Mouse (Mus musculus): ENCODE measurements around the gene Olfr691. TPM values are rescaled to one million over a fixed set of nuclear protein-coding genes. Genes with fewer than 3 reads are reported as not detected.
"Not testable (repeated sequence)": the region's sequence is repeated elsewhere in the genome, so short reads cannot be mapped to it uniquely, and the experiment has no call there.

Olfr691 gene
- polyA plus RNA-seq, 1 experiment from 2014 or later: not detected

DNA sequence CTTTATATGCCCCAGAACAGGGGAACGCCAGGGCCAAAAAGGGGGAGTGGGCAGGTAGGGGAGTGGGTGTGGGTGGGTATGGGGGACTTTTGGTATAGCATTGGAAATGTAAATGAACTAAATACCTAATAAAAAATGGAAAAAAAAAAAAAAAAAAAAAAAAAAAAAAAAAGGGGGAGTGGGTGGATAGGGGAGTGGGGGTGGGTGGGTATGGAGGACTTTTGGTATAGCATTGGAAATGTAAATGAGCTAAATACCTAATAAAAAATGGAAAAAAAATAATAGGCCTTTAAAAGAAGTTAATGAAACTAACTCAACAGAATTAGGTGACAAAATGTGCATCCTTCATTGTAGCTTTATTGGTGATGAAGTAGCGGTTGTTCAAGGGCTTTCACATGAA lies 14.4 kb upstream of the Olfr691 start:
- ATAC-seq (ENCODE audit: low read depth): peak; percentile 58; the same call in 1 of the 2 replicates
- not testable (repeated sequence) for H3K9ac ChIP-seq; H3K27ac ChIP-seq; DNase-seq; H3K9me3 ChIP-seq (replicated peaks); H3K36me3 ChIP-seq; H3K4me3 ChIP-seq (replicated peaks); H3K4me1 ChIP-seq (replicated peaks); H3K4me2 ChIP-seq; H3K27me3 ChIP-seq
- WGBS (ENCODE audit: insufficient replicate concordance): 85% methylated on average over 1 of the region's 2 CpGs

DNA sequence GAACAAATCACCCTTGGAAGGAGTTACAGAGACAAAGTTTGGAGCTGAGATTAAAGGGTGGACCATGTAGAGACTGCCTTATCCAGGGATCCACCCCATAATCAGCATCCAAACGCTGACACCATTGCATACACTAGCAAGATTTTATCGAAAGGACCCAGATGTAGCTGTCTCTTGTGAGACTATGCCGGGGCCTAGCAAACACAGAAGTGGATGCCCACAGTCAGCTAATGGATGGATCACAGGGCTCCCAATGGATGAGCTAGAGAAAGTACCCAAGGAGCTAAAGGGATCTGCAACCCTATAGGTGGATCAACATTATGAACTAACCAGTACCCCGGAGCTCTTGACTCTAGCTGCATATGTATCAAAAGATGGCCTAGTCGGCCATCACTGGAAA lies 14.0 kb upstream of the Olfr691 start:
- not testable (repeated sequence) for H3K27me3 ChIP-seq; H3K9ac ChIP-seq; H3K27ac ChIP-seq; H3K4me2 ChIP-seq; DNase-seq; H3K36me3 ChIP-seq; ATAC-seq (ENCODE audit: low read depth); H3K9me3 ChIP-seq (replicated peaks); H3K4me1 ChIP-seq (replicated peaks); H3K4me3 ChIP-seq (replicated peaks)
- no CpG with 5 or more reads among the region's 5 CpGs for WGBS (ENCODE audit: insufficient replicate concordance)

DNA sequence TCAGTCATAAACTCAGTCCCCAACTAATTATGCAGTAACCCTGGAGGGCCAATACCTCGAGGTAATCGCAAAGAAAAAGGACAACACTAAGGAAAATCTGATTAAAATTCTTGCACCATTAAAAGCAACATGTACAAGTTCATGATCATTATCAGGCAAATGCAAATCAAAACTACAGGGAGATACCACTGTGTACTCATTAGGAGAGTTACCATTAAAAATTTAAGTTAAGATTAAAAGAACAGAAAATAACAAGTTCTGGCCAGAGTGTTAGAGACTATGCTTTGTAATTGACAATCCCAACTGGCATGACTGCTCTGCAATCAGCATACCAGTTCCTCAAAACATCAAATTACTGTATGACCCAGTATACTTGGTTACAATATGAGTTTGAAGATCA lies 682 bp upstream of the Olfr691 start:
- Histone ChIP-seq H3K9ac (no peak overlapping the region), H3K27me3 (no peaks in the 10 kb centered on the region), H3K4me2 (no peak overlapping the region), H3K9me3 (replicated peaks) (no peaks in the 10 kb centered on the region), H3K27ac (no peak overlapping the region), H3K36me3 (no peaks in the 10 kb centered on the region), H3K4me1 (replicated peaks) (no peaks in the 10 kb centered on the region), H3K4me3 (replicated peaks) (no peak overlapping the region)
- WGBS (ENCODE audit: insufficient replicate concordance): 47% methylated on average over 2 of the region's 2 CpGs
- no peak for DNase-seq
- ATAC-seq (ENCODE audit: low read depth): no peak

DNA sequence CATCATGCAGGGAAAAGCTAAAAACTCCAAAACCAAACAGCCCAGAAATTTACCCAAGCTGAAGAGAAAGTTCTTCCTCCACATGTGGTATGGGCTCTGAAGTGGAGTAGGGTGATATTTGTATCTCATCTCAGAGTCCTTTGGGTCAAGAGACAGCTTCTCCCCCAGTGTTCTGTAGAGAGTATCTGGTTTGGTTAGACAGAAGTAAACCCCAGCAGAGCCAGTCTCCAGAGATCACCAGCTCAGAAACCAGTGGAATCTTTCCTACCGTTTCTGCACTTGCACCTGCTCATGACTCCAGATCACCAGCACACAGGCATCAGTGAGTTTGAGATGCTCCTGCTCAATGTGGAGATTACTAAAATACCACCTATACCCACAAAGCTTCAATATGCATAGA lies 8.1 kb downstream of the Olfr691 start, which contains the start of gene Olfr690:
Olfr690 (minus strand) TSS at position 101 of the 400 bp plus-strand sequence.
- Histone ChIP-seq H3K9me3 (replicated peaks) (no peaks in the 10 kb centered on the region), H3K36me3 (no peaks in the 10 kb centered on the region), H3K4me2 (no peak within 1 kb of the TSS), H3K27me3 (no peaks in the 10 kb centered on the region), H3K4me1 (replicated peaks) (no peaks in the 10 kb centered on the region), H3K4me3 (replicated peaks) (no peak within 1 kb of the TSS), H3K9ac (no peak within 1 kb of the TSS), H3K27ac (no peak within 1 kb of the TSS)
- 59% methylated on average over 1 of the region's 1 CpGs for WGBS (ENCODE audit: insufficient replicate concordance)
- ATAC-seq (ENCODE audit: low read depth) (no peak), DNase-seq (no peak)

DNA sequence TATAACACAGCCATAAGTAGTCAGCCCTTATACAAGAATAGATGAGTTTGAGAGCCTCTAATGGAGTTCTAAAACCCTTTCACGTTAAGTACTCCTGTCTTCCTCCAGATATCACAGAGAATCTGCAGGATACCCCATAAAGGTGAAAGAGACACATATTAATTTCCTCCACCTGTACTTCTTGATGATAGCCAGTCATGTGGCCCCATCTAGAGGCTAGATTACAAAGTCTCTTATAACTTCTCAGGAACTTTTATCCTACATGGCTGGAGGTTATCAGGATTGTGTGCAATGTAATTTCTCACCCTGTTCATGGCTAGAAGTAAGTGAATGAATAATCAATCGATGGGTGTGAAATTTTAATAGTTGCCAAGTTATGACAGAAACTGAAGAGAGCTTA lies 16.8 kb downstream of the Olfr691 start:
- 43% methylated on average over 2 of the region's 2 CpGs for WGBS (ENCODE audit: insufficient replicate concordance)
- ATAC-seq (ENCODE audit: low read depth) (no peak), DNase-seq (no peak)

DNA sequence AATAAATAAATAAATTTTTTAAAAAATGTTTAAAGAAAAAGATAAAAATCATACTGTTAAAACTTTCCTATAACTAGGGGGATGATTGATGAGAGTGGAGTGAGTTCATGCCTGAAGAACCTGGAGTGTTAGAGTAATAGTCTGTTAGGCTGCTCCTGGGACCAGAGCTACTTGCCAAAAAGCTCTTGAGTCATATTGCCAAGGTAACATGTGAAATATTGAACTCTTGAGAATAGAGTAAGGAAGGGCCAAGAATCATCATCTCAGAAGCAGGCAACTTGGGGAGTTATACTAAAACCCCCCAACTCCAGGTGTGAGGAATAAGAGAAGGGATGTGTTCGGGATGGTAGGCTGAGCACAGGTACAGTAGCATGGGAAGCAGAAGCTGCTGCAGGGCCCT lies 31.2 kb downstream of the Olfr691 start, which contains the start of gene Olfr689:
Olfr689 (plus strand) TSS at position 301 of the 400 bp plus-strand sequence.
- Histone ChIP-seq H3K4me1 (replicated peaks) (no peaks in the 10 kb centered on the region), H3K9me3 (replicated peaks) (no peaks in the 10 kb centered on the region; the same call in 1 of the 2 replicates), H3K36me3 (no peaks in the 10 kb centered on the region), H3K4me2 (no peak within 1 kb of the TSS), H3K4me3 (replicated peaks) (no peak within 1 kb of the TSS), H3K27me3 (no peaks in the 10 kb centered on the region), H3K9ac (no peak within 1 kb of the TSS), H3K27ac (no peak within 1 kb of the TSS)
- 40% methylated on average over 1 of the region's 1 CpGs for WGBS (ENCODE audit: insufficient replicate concordance)
- DNase-seq: no peak
- ATAC-seq (ENCODE audit: low read depth): no peak

More for the DNA sequence above, 16.8 kb downstream of the Olfr691 start:
- Histone ChIP-seq H3K4me1 (replicated peaks) (no peaks in the 10 kb centered on the region), H3K9ac (no peak overlapping the region), H3K27me3 (no peaks in the 10 kb centered on the region), H3K4me2 (no peak overlapping the region), H3K9me3 (replicated peaks) (no peaks in the 10 kb centered on the region), H3K36me3 (no peaks in the 10 kb centered on the region), H3K27ac (no peak overlapping the region), H3K4me3 (replicated peaks) (no peak overlapping the region)

DNA sequence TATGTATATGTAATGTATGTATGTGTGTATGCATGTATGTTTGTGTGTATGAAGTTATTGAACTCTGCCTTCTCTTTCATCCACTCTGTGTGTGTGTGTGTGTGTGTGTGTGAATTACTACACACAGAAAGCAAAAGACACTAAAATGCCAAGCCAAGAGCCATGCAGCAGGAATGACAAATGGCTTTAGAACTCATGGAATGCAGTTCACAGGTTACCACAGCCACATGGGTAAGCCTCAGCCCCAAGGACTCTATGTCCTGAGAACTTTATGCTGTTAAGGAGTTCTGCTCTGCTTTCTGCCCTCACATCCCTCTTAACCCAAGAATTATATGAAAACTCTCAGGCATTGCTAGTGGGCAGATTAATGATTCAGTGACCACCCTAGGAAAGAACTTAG lies 52.0 kb downstream of the Olfr691 start:
- H3K27ac ChIP-seq: no peak overlapping the region
- H3K27me3 ChIP-seq: no peaks in the 10 kb centered on the region
- no peaks in the 10 kb centered on the region for H3K4me1 ChIP-seq (replicated peaks)
- H3K4me3 ChIP-seq (replicated peaks): no peak overlapping the region
- H3K4me2 ChIP-seq: no peak overlapping the region
- no peak overlapping the region for H3K9ac ChIP-seq
- no peak for ATAC-seq (ENCODE audit: low read depth)
- no peaks in the 10 kb centered on the region for H3K36me3 ChIP-seq
- no peak for DNase-seq
- H3K9me3 ChIP-seq (replicated peaks): no peaks in the 10 kb centered on the region

DNA sequence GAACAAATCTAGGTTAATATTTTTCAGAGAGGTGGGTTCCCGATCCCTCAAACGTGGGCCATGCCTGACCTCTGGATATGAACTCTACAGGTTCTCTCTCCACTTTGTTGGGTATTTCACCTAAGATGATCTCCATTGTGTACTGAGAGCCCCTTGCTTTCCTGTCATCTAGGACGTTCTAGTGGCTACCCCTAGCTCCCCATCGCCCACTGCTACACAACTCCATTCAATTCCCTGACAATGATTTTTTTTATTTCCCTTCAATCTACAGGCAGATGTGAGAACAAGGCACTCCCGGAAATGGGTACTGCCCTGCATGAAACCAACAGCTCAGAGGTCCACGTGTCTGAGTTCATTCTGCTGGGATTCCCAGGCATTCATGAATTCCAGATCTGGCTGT lies 54.3 kb downstream of the Olfr691 start, which contains the start of gene Olfr688:
Olfr688 (plus strand) TSS at position 301 of the 400 bp plus-strand sequence.
- no peaks in the 10 kb centered on the region for H3K4me1 ChIP-seq (replicated peaks)
- H3K4me2 ChIP-seq: no peak within 1 kb of the TSS
- no peak for ATAC-seq (ENCODE audit: low read depth)
- H3K4me3 ChIP-seq (replicated peaks): no peak within 1 kb of the TSS
- no peak for DNase-seq
- no peaks in the 10 kb centered on the region for H3K27me3 ChIP-seq
- H3K9me3 ChIP-seq (replicated peaks): no peaks in the 10 kb centered on the region
- no peaks in the 10 kb centered on the region for H3K36me3 ChIP-seq
- no peak within 1 kb of the TSS for H3K9ac ChIP-seq
- no peak within 1 kb of the TSS for H3K27ac ChIP-seq
- WGBS (ENCODE audit: insufficient replicate concordance): 56% methylated on average over 6 of the region's 6 CpGs

Other genes with a start within 250 kb of the Olfr691 start
- not detected in 2 replicates for gene Olfr680-ps1, start 249.5 kb downstream of the Olfr691 start, polyA plus RNA-seq (2015; fragmentation: Nextera tagmentation; extraction: Ambion mirVana)
- gene Olfr681, start 225.4 kb downstream of the Olfr691 start, polyA plus RNA-seq (2015; fragmentation: Nextera tagmentation; extraction: Ambion mirVana): not detected in 2 replicates
- not detected in 2 replicates for gene Olfr683, start 195.3 kb downstream of the Olfr691 start, polyA plus RNA-seq (2015; fragmentation: Nextera tagmentation; extraction: Ambion mirVana)
- not detected in 2 replicates for gene Olfr684, start 178.6 kb downstream of the Olfr691 start, polyA plus RNA-seq (2015; fragmentation: Nextera tagmentation; extraction: Ambion mirVana)
- not detected in 2 replicates for gene Olfr685, start 156.3 kb downstream of the Olfr691 start, polyA plus RNA-seq (2015; fragmentation: Nextera tagmentation; extraction: Ambion mirVana)
- gene Olfr686, start 134.8 kb downstream of the Olfr691 start, polyA plus RNA-seq (2015; fragmentation: Nextera tagmentation; extraction: Ambion mirVana): not detected in 2 replicates
- not detected in 2 replicates for gene Olfr688, start 54.2 kb downstream of the Olfr691 start, polyA plus RNA-seq (2015; fragmentation: Nextera tagmentation; extraction: Ambion mirVana)
- not detected in 2 replicates for gene Olfr689, start 31.1 kb downstream of the Olfr691 start, polyA plus RNA-seq (2015; fragmentation: Nextera tagmentation; extraction: Ambion mirVana)
- gene Olfr690, start 8.2 kb downstream of the Olfr691 start, polyA plus RNA-seq (2015; fragmentation: Nextera tagmentation; extraction: Ambion mirVana): not detected in 2 replicates
- not detected in 2 replicates for gene Olfr692, start 26.0 kb upstream of the Olfr691 start, polyA plus RNA-seq (2015; fragmentation: Nextera tagmentation; extraction: Ambion mirVana)
- not detected in 2 replicates for gene Gm5901, start 32.8 kb upstream of the Olfr691 start, polyA plus RNA-seq (2015; fragmentation: Nextera tagmentation; extraction: Ambion mirVana)
- 11.6 and 12.7 TPM in 2 replicates for gene Fam160a2, start 57.8 kb upstream of the Olfr691 start, polyA plus RNA-seq (2015; fragmentation: Nextera tagmentation; extraction: Ambion mirVana)
- gene Cnga4, start 62.3 kb upstream of the Olfr691 start, polyA plus RNA-seq (2015; fragmentation: Nextera tagmentation; extraction: Ambion mirVana): not detected in 2 replicates
- gene Cckbr, start 83.5 kb upstream of the Olfr691 start, polyA plus RNA-seq (2015; fragmentation: Nextera tagmentation; extraction: Ambion mirVana): not detected in 2 replicates
- gene Cavin3, start 140.0 kb upstream of the Olfr691 start, polyA plus RNA-seq (2015; fragmentation: Nextera tagmentation; extraction: Ambion mirVana): 5.5 and 6.9 TPM in 2 replicates
- 22.8 and 25.6 TPM in 2 replicates for gene Smpd1, start 212.1 kb upstream of the Olfr691 start, polyA plus RNA-seq (2015; fragmentation: Nextera tagmentation; extraction: Ambion mirVana)
- 4.1 TPM in 2 replicates for gene Apbb1, start 239.4 kb upstream of the Olfr691 start, polyA plus RNA-seq (2015; fragmentation: Nextera tagmentation; extraction: Ambion mirVana)